Mouse (Mus musculus): ENCODE data around the gene Prss46. TPM values are rescaled to one million over a fixed set of nuclear protein-coding genes. Genes with fewer than 3 reads are reported as not detected.

Gene Prss46
- polyA plus RNA-seq, 1 experiment from 2014 or later = not detected

- no peaks in the 10 kb centered on the region for H3K9me3 ChIP-seq (ENCODE audit: control insufficient read depth, low read length)
- H3K27ac ChIP-seq (ENCODE audit: low read depth, low read length) = no peak overlapping the region
- 82% methylated on average over 7 of the region's 7 CpGs for WGBS
Observed at GRCm38 (mm10) chr9:110849162-110849561, 4.9 kb downstream of the Prss46 start.

GRCm38 (mm10) chr9:110855903-110856302, 11.6 kb downstream of the Prss46 start:
- 55% methylated on average over 7 of the region's 7 CpGs for WGBS

More at GRCm38 (mm10) chr9:110849162-110849561, 4.9 kb downstream of the Prss46 start:
- Histone ChIP-seq H3K4me1 (replicated peaks; ENCODE audit: control insufficient read depth, insufficient read depth, low read length) (no peaks in the 10 kb centered on the region), H3K4me2 (no peak overlapping the region), H3K9ac (ENCODE audit: low read depth, low read length) (no peak overlapping the region), H3K36me3 (ENCODE audit: control insufficient read depth, insufficient read depth, low read length) (no peaks in the 10 kb centered on the region), H3K4me3 (ENCODE audit: low read depth, low read length) (no peak overlapping the region), H3K27me3 (replicated peaks; ENCODE audit: control insufficient read depth, insufficient read depth, low read length) (no peaks in the 10 kb centered on the region)
- ATAC-seq (replicated peaks; ENCODE audit: low FRiP score) (no peak), DNase-seq (ENCODE audit: low spot score) (no peak)

GRCm38 (mm10) chr9:110856920-110857319, 12.6 kb downstream of the Prss46 start:
- Histone ChIP-seq H3K4me3 (ENCODE audit: low read depth, low read length) (no peak overlapping the region), H3K9me3 (ENCODE audit: control insufficient read depth, low read length) (no peaks in the 10 kb centered on the region), H3K36me3 (ENCODE audit: control insufficient read depth, insufficient read depth, low read length) (no peaks in the 10 kb centered on the region), H3K27ac (ENCODE audit: low read depth, low read length) (no peak overlapping the region), H3K4me1 (replicated peaks; ENCODE audit: control insufficient read depth, insufficient read depth, low read length) (peaks cover 12% of the 10 kb centered on the region), H3K9ac (ENCODE audit: low read depth, low read length) (no peak overlapping the region), H3K27me3 (replicated peaks; ENCODE audit: control insufficient read depth, insufficient read depth, low read length) (0 out of 2 replicates have a peak, but pooled peaks cover 3% of the 10 kb centered on the region), H3K4me2 (no peak overlapping the region)
- DNase-seq (ENCODE audit: low spot score) (no peak), ATAC-seq (replicated peaks; ENCODE audit: low FRiP score) (no peak)
- WGBS = 37% methylated on average over 4 of the region's 4 CpGs

More at GRCm38 (mm10) chr9:110855903-110856302, 11.6 kb downstream of the Prss46 start:
- H3K9me3 ChIP-seq (ENCODE audit: control insufficient read depth, low read length) = no peaks in the 10 kb centered on the region
- H3K27ac ChIP-seq (ENCODE audit: low read depth, low read length) = no peak overlapping the region
- H3K4me3 ChIP-seq (ENCODE audit: low read depth, low read length) = no peak overlapping the region
- no peak overlapping the region for H3K4me2 ChIP-seq
- no peaks in the 10 kb centered on the region for H3K36me3 ChIP-seq (ENCODE audit: control insufficient read depth, insufficient read depth, low read length)
- H3K4me1 ChIP-seq (replicated peaks; ENCODE audit: control insufficient read depth, insufficient read depth, low read length) = peaks cover 12% of the 10 kb centered on the region
- H3K27me3 ChIP-seq (replicated peaks; ENCODE audit: control insufficient read depth, insufficient read depth, low read length) = 0 out of 2 replicates have a peak, but pooled peaks cover 3% of the 10 kb centered on the region
- H3K9ac ChIP-seq (ENCODE audit: low read depth, low read length) = no peak overlapping the region
- ATAC-seq (replicated peaks; ENCODE audit: low FRiP score) (no peak), DNase-seq (ENCODE audit: low spot score) (no peak)

GRCm38 (mm10) chr9:110857781-110858472, 13.6 kb downstream of the Prss46 start, which contains the start of gene Prss50:
TSS of gene Prss50 (plus strand) at chr9:110857967.
- Histone ChIP-seq H3K9me3 (ENCODE audit: control insufficient read depth, low read length) (no peaks in the 10 kb centered on the region), H3K4me2 (peak within 1 kb of the TSS; percentile 73), H3K4me3 (ENCODE audit: low read depth, low read length) (peak within 1 kb of the TSS; percentile 56), H3K4me1 (replicated peaks; ENCODE audit: control insufficient read depth, insufficient read depth, low read length) (peaks cover 12% of the 10 kb centered on the region), H3K27ac (ENCODE audit: low read depth, low read length) (peak within 1 kb of the TSS; percentile 93), H3K36me3 (ENCODE audit: control insufficient read depth, insufficient read depth, low read length) (no peaks in the 10 kb centered on the region), H3K9ac (ENCODE audit: low read depth, low read length) (peak within 1 kb of the TSS; percentile 71), H3K27me3 (replicated peaks; ENCODE audit: control insufficient read depth, insufficient read depth, low read length) (0 out of 2 replicates have a peak, but pooled peaks cover 3% of the 10 kb centered on the region)
- WGBS = 10% methylated on average over 50 of the region's 50 CpGs
- ATAC-seq (replicated peaks; ENCODE audit: low FRiP score) (peak; percentile 32), DNase-seq (ENCODE audit: low spot score) (no peak)

- H3K36me3 ChIP-seq (ENCODE audit: control insufficient read depth, insufficient read depth, low read length) = no peaks in the 10 kb centered on the region
- peak overlapping the region; percentile 93 for H3K27ac ChIP-seq (ENCODE audit: low read depth, low read length)
- 45% methylated on average over 5 of the region's 5 CpGs for WGBS
- H3K9ac ChIP-seq (ENCODE audit: low read depth, low read length) = peak overlapping the region; percentile 71
- DNase-seq (ENCODE audit: low spot score) (no peak), ATAC-seq (replicated peaks; ENCODE audit: low FRiP score) (no peak)
- H3K4me3 ChIP-seq (ENCODE audit: low read depth, low read length) = peak overlapping the region; percentile 56
- H3K27me3 ChIP-seq (replicated peaks; ENCODE audit: control insufficient read depth, insufficient read depth, low read length) = 0 out of 2 replicates have a peak, but pooled peaks cover 3% of the 10 kb centered on the region
- peaks cover 12% of the 10 kb centered on the region for H3K4me1 ChIP-seq (replicated peaks; ENCODE audit: control insufficient read depth, insufficient read depth, low read length)
- H3K4me2 ChIP-seq = peak overlapping the region; percentile 73
- no peaks in the 10 kb centered on the region for H3K9me3 ChIP-seq (ENCODE audit: control insufficient read depth, low read length)
Observed at GRCm38 (mm10) chr9:110858523-110858922, 14.2 kb downstream of the Prss46 start.

- WGBS = 53% methylated on average over 5 of the region's 5 CpGs
- no peaks in the 10 kb centered on the region for H3K36me3 ChIP-seq (ENCODE audit: control insufficient read depth, insufficient read depth, low read length)
- DNase-seq (ENCODE audit: low spot score) (no peak), ATAC-seq (replicated peaks; ENCODE audit: low FRiP score) (peak; percentile 95)
- H3K27ac ChIP-seq (ENCODE audit: low read depth, low read length) = peak overlapping the region; percentile 93
- peaks cover 12% of the 10 kb centered on the region for H3K4me1 ChIP-seq (replicated peaks; ENCODE audit: control insufficient read depth, insufficient read depth, low read length)
- 0 out of 2 replicates have a peak, but pooled peaks cover 3% of the 10 kb centered on the region for H3K27me3 ChIP-seq (replicated peaks; ENCODE audit: control insufficient read depth, insufficient read depth, low read length)
- H3K4me2 ChIP-seq = peak overlapping the region; percentile 73
- peak overlapping the region; percentile 71 for H3K9ac ChIP-seq (ENCODE audit: low read depth, low read length)
- H3K4me3 ChIP-seq (ENCODE audit: low read depth, low read length) = peak overlapping the region; percentile 56
- H3K9me3 ChIP-seq (ENCODE audit: control insufficient read depth, low read length) = no peaks in the 10 kb centered on the region
Observed at GRCm38 (mm10) chr9:110858967-110859596, 14.8 kb downstream of the Prss46 start.

- Histone ChIP-seq H3K27ac (ENCODE audit: low read depth, low read length) (no peak overlapping the region), H3K9ac (ENCODE audit: low read depth, low read length) (no peak overlapping the region), H3K4me2 (no peak overlapping the region), H3K36me3 (ENCODE audit: control insufficient read depth, insufficient read depth, low read length) (no peaks in the 10 kb centered on the region), H3K4me3 (ENCODE audit: low read depth, low read length) (no peak overlapping the region), H3K4me1 (replicated peaks; ENCODE audit: control insufficient read depth, insufficient read depth, low read length) (peaks cover 11% of the 10 kb centered on the region), H3K27me3 (replicated peaks; ENCODE audit: control insufficient read depth, insufficient read depth, low read length) (peaks cover 24% of the 10 kb centered on the region), H3K9me3 (ENCODE audit: control insufficient read depth, low read length) (no peaks in the 10 kb centered on the region)
- ATAC-seq (replicated peaks; ENCODE audit: low FRiP score) (0 out of 2 replicates have a peak, but pooled peaks have one; percentile 24), DNase-seq (ENCODE audit: low spot score) (no peak)
- 12% methylated on average over 7 of the region's 7 CpGs for WGBS
Observed at GRCm38 (mm10) chr9:110871030-110871429, 26.7 kb downstream of the Prss46 start.

- ATAC-seq (replicated peaks; ENCODE audit: low FRiP score) (no peak), DNase-seq (ENCODE audit: low spot score) (no peak)
- Histone ChIP-seq H3K9ac (ENCODE audit: low read depth, low read length) (no peak overlapping the region), H3K27ac (ENCODE audit: low read depth, low read length) (no peak overlapping the region; the same call in 1 of the 2 replicates), H3K4me3 (ENCODE audit: low read depth, low read length) (peak overlapping the region; percentile 29), H3K27me3 (replicated peaks; ENCODE audit: control insufficient read depth, insufficient read depth, low read length) (peaks cover 33% of the 10 kb centered on the region), H3K4me2 (peak overlapping the region; percentile 55), H3K9me3 (ENCODE audit: control insufficient read depth, low read length) (no peaks in the 10 kb centered on the region), H3K4me1 (replicated peaks; ENCODE audit: control insufficient read depth, insufficient read depth, low read length) (peaks cover 14% of the 10 kb centered on the region), H3K36me3 (ENCODE audit: control insufficient read depth, insufficient read depth, low read length) (no peaks in the 10 kb centered on the region)
- WGBS = 12% methylated on average over 40 of the region's 40 CpGs
Observed at GRCm38 (mm10) chr9:110873681-110874659, 29.7 kb downstream of the Prss46 start.

Data from liver, embryonic 11.5 days (tissue).